Mouse (Mus musculus): ENCODE results near the gene Ntf3.

Ntf3 gene

DNA sequence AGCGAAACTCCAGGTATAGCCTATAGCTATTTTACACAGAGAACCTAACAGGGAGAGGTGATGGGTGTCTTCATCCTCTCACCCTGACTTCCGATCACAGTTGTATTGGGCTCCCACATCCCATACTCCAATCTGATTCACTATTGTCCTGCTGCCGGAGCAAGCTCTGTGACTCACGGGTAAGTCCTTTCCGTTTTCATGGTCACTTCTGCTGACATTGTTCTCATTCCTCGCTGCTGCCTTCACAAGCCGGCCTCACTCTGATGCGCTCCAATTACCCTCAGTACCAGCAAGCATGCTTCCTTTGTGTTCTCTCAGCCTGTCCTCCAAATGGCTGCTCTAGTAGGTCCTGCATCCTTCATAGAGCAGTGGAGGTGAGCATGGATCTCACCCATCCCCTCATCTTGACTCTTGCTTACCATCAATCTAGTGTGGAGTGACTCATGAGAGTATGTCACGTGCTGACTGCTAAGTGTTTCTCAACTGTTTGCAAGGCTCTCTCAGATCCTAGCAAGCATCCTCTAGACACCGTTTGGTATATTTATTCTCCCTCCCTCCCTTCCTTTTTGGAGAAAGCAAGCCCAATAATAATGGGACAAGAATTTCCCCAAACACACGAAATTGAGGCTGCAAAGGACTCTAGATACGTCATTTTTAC is 61.5 kb downstream of the Ntf3 start:
- DNase-seq: no peak

DNA sequence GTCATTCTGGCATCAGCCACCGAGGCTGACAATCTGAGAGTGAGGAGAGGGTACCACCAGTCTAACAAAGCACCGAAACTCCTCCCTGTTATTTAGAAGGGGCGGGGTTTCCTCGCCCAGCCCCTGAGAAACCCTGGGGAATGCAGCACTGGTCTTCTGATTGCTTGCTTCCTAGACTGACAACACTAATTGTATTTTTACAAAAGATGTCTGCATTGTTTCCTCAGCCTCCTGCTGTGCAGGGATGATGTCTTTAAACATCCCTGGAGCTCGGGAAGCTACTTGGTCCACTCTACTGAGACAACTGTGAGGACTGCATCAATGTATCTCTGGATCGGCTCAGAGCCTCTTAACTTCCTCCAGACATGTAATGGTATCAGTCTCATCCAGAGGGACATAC is 64.1 kb downstream of the Ntf3 start:
- DNase-seq: no peak

DNA sequence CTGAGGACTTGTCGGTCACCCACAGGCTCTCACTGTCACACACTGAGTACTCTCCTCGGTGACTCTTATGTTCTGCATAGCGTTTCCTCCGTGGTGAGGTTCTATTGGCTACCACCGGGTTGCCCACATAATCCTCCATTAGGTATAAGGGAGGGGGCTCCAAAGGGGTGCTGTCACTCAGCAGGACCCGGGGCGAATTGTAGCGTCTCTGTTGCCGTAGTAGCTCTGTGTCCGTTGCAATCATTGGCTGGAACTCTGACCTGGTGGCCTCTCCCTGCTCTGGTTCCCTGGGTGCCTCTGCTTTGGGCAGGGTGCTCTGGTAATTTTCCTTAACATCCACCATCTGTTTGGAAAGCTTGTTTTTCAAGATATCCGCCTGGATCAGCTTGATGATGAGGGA is 64.7 kb downstream of the Ntf3 start:
- no peak for DNase-seq

DNA sequence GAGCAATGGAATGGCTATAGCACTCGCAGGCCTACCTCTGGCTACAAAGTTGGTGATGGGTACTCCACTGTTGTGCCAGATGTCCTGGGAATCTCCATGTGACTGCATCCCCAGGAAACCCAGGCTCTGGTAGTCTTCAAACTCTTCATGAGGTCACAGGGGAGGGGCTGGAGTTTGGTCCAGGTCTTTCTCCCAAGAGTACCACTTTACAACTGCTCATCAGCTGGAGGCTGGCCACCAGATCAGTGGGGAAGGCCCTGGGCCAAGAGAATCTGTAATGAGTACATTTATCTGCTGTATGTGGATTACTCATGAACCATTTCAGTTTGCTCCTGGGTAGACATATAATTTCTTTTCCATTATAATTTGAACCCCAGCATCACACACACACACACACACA is 66.1 kb downstream of the Ntf3 start:
- no peak for DNase-seq

DNA sequence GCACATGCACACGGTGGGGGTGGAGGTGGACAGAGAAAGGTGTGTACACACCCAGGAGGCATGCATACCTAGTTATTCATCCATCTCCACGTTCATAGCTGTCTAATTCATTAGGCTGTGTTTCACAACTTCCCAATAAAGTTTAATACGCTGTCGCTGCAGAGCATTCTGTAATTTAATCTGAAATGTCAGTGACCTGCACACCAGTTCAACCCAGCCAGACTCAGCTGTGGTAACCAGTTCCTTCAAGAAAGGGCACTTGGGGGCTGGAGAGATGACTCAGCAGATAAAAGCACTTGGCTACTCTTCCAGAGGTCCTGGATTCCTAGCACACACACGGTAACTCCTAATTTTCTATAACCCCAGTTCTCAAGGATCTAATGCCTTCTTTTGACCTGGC is 69.2 kb downstream of the Ntf3 start:
- DNase-seq: no peak

DNA sequence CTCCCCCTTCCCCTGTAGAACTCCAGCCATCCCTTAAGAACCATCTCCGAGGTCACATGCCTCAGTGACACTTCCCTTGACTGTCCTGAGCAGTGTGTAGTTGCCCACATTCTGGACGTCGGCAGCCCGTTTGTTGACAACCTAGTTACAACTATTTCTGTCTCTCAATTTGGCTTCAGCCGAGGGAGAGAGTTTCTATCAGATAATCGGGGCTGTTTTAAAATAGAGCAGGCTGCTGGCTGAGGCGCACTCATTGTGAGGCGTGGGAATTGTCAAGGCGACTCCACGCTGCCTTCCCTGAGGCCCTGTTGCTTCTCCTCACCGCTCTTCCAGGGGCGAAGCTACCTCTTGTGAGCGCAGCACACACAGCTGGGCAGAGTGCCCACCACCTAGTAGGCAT is 70.6 kb downstream of the Ntf3 start:
- no peak for DNase-seq

DNA sequence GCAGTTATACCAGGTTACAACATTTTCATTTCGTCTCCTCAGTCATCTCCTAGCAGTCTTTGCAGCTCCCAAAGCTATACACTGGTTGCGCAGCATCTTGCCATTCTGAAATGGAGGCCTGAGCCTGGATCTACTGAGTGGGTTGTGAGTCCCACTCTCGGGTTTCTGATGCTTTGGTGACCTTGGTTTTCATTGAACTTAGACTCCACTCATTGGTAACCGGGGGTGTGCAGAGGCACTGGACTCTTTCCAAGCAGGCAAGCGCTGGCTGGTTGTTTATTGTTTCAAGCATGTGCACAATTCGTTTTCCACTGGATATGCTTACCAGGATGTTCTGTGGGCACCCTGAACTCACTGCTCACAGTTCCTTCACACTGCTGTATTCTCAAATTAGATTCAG is 71.7 kb downstream of the Ntf3 start:
- DNase-seq: no peak

DNA sequence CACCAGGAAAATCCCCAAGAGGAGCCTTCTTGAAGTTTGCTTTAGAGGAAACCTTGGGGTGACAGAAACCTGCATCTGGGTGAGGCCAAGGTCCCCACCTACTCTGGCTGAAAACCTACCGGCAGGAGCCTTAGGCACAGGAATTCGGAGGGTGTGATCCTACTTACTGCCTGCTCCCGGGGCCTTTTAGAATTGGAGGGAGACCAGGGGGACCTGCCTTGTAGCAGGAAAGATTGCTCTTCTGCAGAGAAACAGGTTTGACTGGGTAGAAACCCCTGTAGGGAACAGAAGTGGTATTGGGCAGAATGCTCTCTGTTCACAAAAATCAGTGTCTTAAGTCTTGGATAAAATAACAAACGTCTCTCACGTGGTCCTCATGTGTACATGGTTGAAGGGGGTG is 74.7 kb downstream of the Ntf3 start:
- DNase-seq: no peak

DNA sequence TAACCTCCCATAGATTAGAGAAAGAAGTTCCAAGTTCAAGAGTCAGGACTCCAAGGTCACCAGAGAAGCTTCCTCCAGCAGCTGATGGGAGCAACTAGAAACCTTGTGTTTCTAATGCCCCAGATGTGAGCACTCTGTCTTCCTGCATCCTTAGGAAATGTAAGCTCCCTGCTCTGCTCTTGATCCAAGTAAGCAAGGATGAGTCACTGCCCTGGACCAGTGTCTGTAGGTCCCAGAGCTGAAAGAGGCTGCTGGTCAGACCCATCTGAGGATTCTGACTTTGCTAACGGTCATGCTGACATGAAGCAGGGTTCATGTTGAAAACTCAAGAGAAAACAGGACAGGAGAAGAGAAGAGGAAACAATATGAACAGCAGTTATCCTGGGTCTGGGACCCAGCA is 76.6 kb downstream of the Ntf3 start:
- no peak for DNase-seq

DNA sequence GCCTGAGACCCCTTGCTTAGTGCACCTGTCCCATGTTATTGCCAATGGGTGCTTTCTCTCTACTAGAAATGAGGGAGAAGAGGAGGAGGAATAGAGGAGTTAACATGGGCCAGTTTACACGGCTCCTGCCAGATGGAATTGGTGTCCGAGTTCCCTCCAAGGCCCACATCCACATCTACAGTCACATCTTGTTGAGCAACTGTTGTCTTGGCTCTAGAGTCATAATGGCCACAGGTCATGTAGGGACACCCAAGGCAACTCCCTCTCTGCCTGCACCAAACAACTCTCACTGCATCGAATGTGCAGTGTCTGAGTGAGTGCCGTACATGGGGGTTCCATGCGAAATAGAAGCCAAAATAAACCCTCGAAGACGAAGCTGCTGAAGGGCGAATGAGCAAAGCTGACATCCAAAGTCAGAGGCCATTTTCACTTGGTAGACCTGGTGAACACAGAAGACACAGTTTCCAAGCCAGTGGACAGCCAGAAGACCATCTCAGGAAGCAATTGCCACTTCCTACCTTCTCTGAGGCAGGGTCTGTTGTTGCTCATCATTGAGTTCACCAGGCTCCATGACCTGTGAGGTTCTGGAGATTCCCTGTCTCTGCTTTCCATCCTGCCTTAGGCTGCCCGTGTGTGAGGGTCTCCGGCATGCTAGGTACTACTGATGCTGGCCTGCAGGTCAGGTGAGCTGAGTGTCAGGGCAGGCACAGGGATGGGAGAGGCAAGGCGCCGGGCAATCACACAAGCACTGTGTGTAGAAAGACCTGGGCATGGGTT is 78.0 kb downstream of the Ntf3 start:
- DNase-seq: no peak

DNA sequence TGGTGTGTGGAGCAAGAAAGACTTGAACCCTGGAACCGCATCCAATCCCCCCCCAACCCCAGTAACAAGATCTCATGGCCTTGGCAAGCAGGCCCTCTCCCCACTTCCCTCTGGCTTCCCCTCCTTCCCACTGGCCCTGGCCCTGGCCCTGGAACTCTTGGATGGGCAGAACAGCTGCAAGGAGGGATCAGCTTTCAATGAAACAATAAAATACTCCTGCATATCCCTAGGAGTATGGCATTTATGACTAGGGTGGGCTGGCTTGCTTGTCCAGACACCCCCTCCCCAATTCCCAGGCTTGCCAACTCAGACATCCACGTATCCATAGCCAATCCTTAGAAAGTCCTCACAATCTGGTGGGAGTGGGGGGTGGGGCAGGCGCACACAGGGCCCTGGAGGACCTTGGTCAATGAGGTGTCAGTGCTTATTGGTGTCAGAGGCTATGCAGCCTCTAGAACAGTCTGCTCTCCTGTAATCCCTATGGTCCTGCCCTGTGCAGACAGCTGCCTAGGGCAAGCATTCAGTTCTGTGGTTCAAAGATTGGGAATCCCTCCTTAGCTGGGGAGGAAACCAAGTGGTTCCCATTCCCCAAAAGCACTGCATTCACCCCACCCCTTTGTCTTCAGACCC is 80.3 kb downstream of the Ntf3 start:
- DNase-seq: no peak

DNA sequence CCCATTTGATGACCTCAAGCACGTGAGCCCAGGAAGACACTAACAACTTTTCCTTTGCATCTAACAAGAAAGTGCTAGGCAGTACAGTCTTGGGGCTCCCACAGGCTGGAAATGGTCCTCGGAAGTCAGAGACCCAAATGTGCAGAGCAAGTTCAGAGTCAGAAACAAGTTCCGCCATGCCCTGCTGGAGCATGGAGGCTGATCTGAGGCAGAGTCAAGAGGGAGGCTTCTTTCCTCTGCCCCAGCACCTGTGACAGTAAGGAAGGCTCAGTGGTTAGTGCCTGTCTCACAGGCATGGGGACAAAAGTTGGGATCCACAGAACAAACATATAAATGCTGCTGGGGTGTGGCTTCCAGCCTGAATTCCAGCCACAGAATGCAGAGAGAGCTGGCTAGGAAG is 86.2 kb downstream of the Ntf3 start:
- no peak for DNase-seq

DNA sequence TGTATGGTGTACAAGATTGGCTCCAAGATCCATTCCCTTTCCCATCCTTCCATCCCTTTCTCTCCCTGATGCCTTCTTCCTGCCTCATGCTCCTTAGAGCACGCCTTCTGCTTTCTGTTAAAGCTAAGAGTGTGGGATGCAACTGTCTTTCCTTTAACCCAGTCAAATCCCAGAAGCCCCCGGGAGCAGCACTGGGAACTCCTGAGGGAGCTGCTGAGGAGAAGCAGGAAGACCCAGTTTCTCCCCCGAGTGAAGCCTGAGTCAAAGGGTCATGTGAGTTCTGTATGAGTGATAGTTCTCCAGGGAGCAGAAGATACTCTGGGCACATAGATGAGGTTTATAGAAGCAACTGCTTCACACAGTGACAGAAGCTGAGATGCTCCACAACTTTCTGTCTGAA is 109.0 kb downstream of the Ntf3 start:
- no peak for DNase-seq

DNA sequence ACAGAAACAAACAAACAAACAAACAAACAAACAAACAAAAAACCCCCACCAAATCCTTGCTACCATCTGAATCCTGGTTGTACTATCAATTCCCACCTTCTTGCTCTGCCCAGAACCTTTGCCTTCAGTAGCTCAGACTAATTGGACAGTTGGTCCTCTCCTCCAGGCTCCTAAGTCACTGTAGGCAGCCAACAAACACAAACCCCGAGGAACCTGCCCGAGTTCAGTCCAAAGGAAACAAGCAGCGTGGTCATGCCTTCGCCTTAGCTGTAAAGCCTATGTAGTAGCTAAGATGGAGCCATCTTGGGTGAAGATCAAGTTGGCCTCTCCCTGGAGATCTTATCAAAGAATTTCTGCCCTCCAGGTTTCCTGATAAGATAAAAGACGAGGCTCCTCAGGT is 113.6 kb downstream of the Ntf3 start:
- DNase-seq: no peak
